Mouse (Mus musculus): ENCODE data around the gene Prkg1. TPM values are rescaled to one million over a fixed set of nuclear protein-coding genes. Genes with fewer than 3 reads are reported as not detected.

Prkg1 gene
- polyA plus RNA-seq, 2 experiments: 7.1 to 9.6 TPM

DNA sequence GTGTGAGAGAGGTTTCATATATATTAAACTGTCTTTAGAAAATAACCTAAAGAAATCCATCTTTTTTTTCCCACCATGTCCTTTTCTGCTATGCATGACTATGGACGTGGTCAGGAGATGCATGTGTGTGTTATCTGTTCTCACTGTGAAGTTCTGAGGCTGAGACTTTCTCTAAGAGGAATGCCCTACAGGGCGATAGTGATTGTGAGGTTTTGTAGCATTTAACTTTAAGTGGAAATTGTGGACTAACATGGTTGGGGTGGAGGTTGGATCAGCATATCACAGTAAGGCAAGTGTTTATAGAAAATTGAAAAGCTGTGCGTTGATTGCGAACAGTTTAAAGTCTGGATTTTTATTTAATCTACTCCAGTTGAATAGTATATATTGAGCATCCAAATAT lies 618 bp upstream of the Prkg1 start:
- peaks cover 10% of the 10 kb centered on the region; the same call in 1 of the 2 replicates for H3K4me1 ChIP-seq (ENCODE audit: control insufficient read depth, insufficient read depth, low read length)
- H3K4me3 ChIP-seq (replicated peaks; ENCODE audit: low read length): no peak overlapping the region
- H3K27me3 ChIP-seq (ENCODE audit: control insufficient read depth, insufficient read depth, low read length): peaks cover 36% of the 10 kb centered on the region
- no peak for DNase-seq (ENCODE audit: low spot score)
- TF ChIP-seq POLR2A (IDR thresholded peaks at IDR 0.05; ENCODE audit: borderline replicate concordance, extremely low read depth, insufficient read depth, insufficient read length): no peak
- 34% methylated on average over 4 of the region's 4 CpGs for WGBS
- no peaks in the 10 kb centered on the region for H3K36me3 ChIP-seq (ENCODE audit: control insufficient read depth, insufficient read depth, low read length)
- H3K9me3 ChIP-seq (ENCODE audit: control insufficient read depth, low read length): no peaks in the 10 kb centered on the region
- no peak for ATAC-seq (ENCODE audit: low FRiP score, low read depth)
- H3K4me2 ChIP-seq (replicated peaks; ENCODE audit: low read depth, low read length, severe bottlenecking): no peak overlapping the region
- no peak overlapping the region for H3K9ac ChIP-seq (ENCODE audit: low read depth, low read length, severe bottlenecking)
- H3K27ac ChIP-seq (replicated peaks; ENCODE audit: low read depth, low read length): no peak overlapping the region

DNA sequence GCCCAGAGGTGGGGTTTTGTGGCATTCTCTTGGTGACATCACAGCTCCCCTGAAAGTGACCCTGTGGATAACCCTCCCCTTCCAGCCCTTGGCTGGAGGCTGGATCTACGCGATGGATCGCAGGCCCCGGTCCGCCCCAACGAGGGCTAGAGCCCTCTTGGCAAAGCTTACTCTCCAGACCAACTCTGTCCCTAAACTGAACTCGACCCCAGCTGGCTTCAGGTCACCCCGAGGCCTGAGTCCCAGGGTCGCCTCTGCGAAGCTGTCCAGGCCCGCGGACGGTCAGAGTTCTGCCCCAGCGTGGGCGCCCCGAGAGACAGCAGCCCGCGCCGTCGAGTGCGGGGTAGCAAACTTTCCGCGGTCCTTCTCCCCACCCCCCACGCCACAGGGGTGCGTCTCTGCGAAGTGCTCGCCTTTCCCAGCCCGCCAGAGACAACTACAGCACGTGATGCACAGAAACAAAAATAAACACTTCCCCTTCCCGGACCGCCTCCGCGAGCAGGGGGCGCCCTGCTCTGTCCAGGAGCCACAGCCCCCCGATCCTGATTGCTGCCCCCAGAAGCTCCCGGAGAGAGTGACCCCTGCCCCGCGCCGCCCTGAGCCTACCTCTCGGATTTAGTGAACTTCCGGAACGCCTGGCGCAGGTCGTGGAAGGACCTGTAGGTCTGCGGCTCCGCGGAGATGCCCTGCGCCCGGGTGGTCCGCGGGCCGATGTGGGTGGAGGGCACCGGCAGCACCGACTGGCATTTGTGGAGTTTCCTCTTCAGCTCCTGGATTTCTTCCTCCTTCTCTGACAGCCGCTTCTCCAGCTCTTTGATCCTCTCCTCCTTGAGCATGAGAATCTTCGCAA lies 657 bp downstream of the Prkg1 start:
- Histone ChIP-seq H3K9me3 (ENCODE audit: control insufficient read depth, low read length) (no peaks in the 10 kb centered on the region), H3K4me2 (replicated peaks; ENCODE audit: low read depth, low read length, severe bottlenecking) (peak overlapping the region; percentile 92), H3K9ac (ENCODE audit: low read depth, low read length, severe bottlenecking) (peak overlapping the region; percentile 52), H3K4me1 (ENCODE audit: control insufficient read depth, insufficient read depth, low read length) (peaks cover 10% of the 10 kb centered on the region; the same call in 1 of the 2 replicates), H3K27me3 (ENCODE audit: control insufficient read depth, insufficient read depth, low read length) (peaks cover 42% of the 10 kb centered on the region), H3K36me3 (ENCODE audit: control insufficient read depth, insufficient read depth, low read length) (no peaks in the 10 kb centered on the region), H3K4me3 (replicated peaks; ENCODE audit: low read length) (peak overlapping the region; percentile 47), H3K27ac (replicated peaks; ENCODE audit: low read depth, low read length) (no peak overlapping the region)
- DNase-seq (ENCODE audit: low spot score) (no peak), ATAC-seq (ENCODE audit: low FRiP score, low read depth) (peak; percentile 14; the same call in 1 of the 2 replicates)
- TF ChIP-seq POLR2A (IDR thresholded peaks at IDR 0.05; ENCODE audit: borderline replicate concordance, extremely low read depth, insufficient read depth, insufficient read length): no peak
- under 1% methylated on average over 55 of the region's 56 CpGs for WGBS

DNA sequence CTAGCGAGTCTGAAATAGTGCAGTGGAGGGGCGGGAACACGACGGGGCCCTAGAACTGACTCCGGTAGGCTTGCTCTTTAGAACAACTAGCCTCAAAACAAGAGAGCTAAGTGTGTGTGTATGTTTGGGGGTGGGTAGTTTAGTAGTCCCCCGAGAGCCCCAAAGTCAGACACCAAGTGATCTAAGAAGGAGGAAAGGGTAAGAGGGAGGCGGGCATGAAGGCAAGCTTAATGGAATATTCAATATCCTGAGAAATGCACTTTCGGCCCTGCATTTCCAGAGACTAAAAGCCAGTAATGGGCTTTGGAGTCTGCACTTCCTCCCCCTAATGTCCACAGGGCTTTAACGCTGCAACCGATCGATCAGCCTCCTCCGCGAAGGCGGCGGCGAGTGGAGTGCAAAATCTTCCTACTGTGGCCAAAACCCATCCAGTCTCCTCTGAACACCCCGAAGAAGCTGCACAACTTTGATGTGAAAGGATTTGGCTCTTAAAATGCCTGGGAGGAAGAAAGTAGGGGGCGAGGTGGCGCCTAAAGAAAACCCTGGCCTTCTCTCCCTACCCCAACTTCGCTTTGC lies 1.5 kb downstream of the Prkg1 start:
- H3K27ac ChIP-seq (replicated peaks; ENCODE audit: low read depth, low read length): no peak overlapping the region
- H3K4me3 ChIP-seq (replicated peaks; ENCODE audit: low read length): peak overlapping the region; percentile 47
- no peaks in the 10 kb centered on the region for H3K36me3 ChIP-seq (ENCODE audit: control insufficient read depth, insufficient read depth, low read length)
- WGBS: 11% methylated on average over 20 of the region's 20 CpGs
- H3K4me1 ChIP-seq (ENCODE audit: control insufficient read depth, insufficient read depth, low read length): peaks cover 10% of the 10 kb centered on the region; the same call in 1 of the 2 replicates
- no peaks in the 10 kb centered on the region for H3K9me3 ChIP-seq (ENCODE audit: control insufficient read depth, low read length)
- ATAC-seq (ENCODE audit: low FRiP score, low read depth): no peak
- no peak for DNase-seq (ENCODE audit: low spot score)
- peak overlapping the region; percentile 37; the same call in 1 of the 2 replicates for H3K9ac ChIP-seq (ENCODE audit: low read depth, low read length, severe bottlenecking)
- no peak for TF ChIP-seq POLR2A (IDR thresholded peaks at IDR 0.05; ENCODE audit: borderline replicate concordance, extremely low read depth, insufficient read depth, insufficient read length)
- H3K4me2 ChIP-seq (replicated peaks; ENCODE audit: low read depth, low read length, severe bottlenecking): peak overlapping the region; percentile 92
- peaks cover 42% of the 10 kb centered on the region for H3K27me3 ChIP-seq (ENCODE audit: control insufficient read depth, insufficient read depth, low read length)

DNA sequence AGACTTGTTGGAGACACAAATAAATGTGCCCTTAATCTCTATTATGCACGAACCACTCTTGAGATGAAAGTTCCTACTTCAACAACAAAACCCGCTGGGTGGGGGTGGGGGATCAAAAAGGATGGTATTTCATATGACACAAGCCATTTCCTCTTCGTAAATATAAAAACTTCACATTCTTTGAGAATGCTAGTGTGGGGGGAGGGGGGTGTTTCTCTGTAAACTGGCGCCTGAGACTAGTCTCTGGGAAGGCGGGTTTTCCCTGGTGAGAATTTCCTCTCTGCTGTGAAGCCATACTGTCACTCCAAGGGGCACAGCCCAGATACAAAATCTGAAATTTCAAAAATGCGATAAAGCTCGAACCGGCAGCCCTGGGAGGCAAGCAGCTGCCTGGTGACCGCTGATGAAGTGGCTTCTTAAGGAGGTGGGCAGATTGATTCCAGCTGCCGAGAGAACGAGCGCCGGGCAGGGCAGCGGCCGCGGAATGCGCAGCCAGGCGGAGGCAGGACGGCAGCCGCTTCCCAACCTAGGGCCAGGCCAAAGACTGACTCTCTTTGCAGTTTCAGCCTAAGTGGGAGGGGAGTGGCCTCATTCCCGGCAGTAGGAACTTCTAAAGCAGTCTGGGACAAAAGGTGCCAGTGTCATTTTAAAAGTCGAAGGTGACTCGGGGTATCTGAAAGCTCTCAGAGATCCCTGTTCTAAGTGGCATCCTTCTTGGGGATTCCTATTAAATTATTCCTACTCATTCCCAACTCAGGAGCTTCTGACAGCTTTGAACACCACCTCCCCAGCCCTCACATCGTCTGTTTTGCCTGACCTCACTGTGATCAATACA lies 2.2 kb downstream of the Prkg1 start:
- TF ChIP-seq POLR2A (IDR thresholded peaks at IDR 0.05; ENCODE audit: borderline replicate concordance, extremely low read depth, insufficient read depth, insufficient read length): no peak
- Histone ChIP-seq H3K4me3 (replicated peaks; ENCODE audit: low read length) (peak overlapping the region; percentile 47), H3K27ac (replicated peaks; ENCODE audit: low read depth, low read length) (no peak overlapping the region), H3K36me3 (ENCODE audit: control insufficient read depth, insufficient read depth, low read length) (no peaks in the 10 kb centered on the region), H3K27me3 (ENCODE audit: control insufficient read depth, insufficient read depth, low read length) (peaks cover 42% of the 10 kb centered on the region), H3K4me2 (replicated peaks; ENCODE audit: low read depth, low read length, severe bottlenecking) (peak overlapping the region; percentile 92), H3K9ac (ENCODE audit: low read depth, low read length, severe bottlenecking) (no peak overlapping the region), H3K4me1 (ENCODE audit: control insufficient read depth, insufficient read depth, low read length) (peaks cover 10% of the 10 kb centered on the region; the same call in 1 of the 2 replicates), H3K9me3 (ENCODE audit: control insufficient read depth, low read length) (no peaks in the 10 kb centered on the region)
- WGBS: under 1% methylated on average over 24 of the region's 24 CpGs
- peak; percentile 61 for DNase-seq (ENCODE audit: low spot score)
- peak; percentile 64; the same call in 1 of the 2 replicates for ATAC-seq (ENCODE audit: low FRiP score, low read depth)

DNA sequence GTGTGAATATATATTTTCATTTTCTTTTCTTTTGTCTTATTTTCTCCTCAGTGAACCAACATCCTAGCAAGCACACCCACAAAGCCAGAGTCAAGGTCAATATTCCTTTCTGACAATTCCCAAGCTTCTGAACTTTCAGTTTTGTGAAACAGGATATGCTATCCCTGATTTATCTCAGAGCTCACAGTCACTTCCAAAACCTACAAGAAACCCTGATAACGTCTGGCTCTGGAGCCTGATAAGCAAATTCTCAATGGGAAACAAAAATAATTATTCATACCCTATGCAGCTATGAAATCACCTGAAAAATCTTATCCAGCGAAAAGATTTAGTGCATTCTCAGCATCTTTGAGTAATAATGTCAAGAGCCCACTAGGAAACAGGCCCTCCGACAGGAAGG lies 5.0 kb downstream of the Prkg1 start:
- TF ChIP-seq POLR2A (IDR thresholded peaks at IDR 0.05; ENCODE audit: borderline replicate concordance, extremely low read depth, insufficient read depth, insufficient read length): no peak
- no peak for DNase-seq (ENCODE audit: low spot score)
- no peak overlapping the region for H3K27ac ChIP-seq (replicated peaks; ENCODE audit: low read depth, low read length)
- peaks cover 32% of the 10 kb centered on the region for H3K27me3 ChIP-seq (ENCODE audit: control insufficient read depth, insufficient read depth, low read length)
- H3K4me1 ChIP-seq (ENCODE audit: control insufficient read depth, insufficient read depth, low read length): peaks cover 12% of the 10 kb centered on the region; the same call in 1 of the 2 replicates
- H3K9me3 ChIP-seq (ENCODE audit: control insufficient read depth, low read length): no peaks in the 10 kb centered on the region
- 72% methylated on average over 3 of the region's 3 CpGs for WGBS
- ATAC-seq (ENCODE audit: low FRiP score, low read depth): no peak
- no peak overlapping the region for H3K4me3 ChIP-seq (replicated peaks; ENCODE audit: low read length)
- no peak overlapping the region for H3K4me2 ChIP-seq (replicated peaks; ENCODE audit: low read depth, low read length, severe bottlenecking)
- H3K36me3 ChIP-seq (ENCODE audit: control insufficient read depth, insufficient read depth, low read length): no peaks in the 10 kb centered on the region
- no peak overlapping the region for H3K9ac ChIP-seq (ENCODE audit: low read depth, low read length, severe bottlenecking)
